Mouse (Mus musculus) cortical plate, adult 2 months (tissue): ENCODE data around the gene Dusp22.

Experiments
- CTCF ChIP-seq: fragments of 200-500 bp; IDR thresholded peaks from 2 replicates; pipeline ENCODE4 v1.5.1; 2011; ENCODE audit warnings: mild to moderate bottlenecking, control low read depth, low read length; ENCODE audit not compliant: insufficient read depth; ENCODE audit errors: extremely low read depth
- POLR2A ChIP-seq: fragments of 200-500 bp; IDR thresholded peaks from 2 replicates; pipeline ENCODE4 v1.6.1; 2011; ENCODE audit warnings: mild to moderate bottlenecking, low read length, control low read depth; ENCODE audit not compliant: insufficient read depth; ENCODE audit errors: extremely low read depth

GRCm38 (mm10) chr13:30715060-30715459, 55.3 kb downstream of the Dusp22 start:
- no peak for TF ChIP-seq CTCF
- TF ChIP-seq POLR2A, result no peak
